Mouse (Mus musculus): ENCODE data around the gene Alyref2. TPM values are rescaled to one million over a fixed set of nuclear protein-coding genes. Genes with fewer than 3 reads are reported as not detected.

Gene Alyref2
- total RNA-seq, 2 experiments from 2014 or later, result 1.3 to 1.7 TPM

GRCm38 (mm10) chr1:171553359-171554341, 50.4 kb downstream of the Alyref2 start:
- no peak overlapping the region for H3K4me3 ChIP-seq
- no peak for DNase-seq
- intact Hi-C loops (cut with DNase I), result no loop called here
- no peak overlapping the region for H3K27ac ChIP-seq
- no peak for TF ChIP-seq CTCF (IDR thresholded peaks at IDR 0.05)

Other genes with a start within 250 kb of the Alyref2 start
- 10 to 100 TPM; 12.1 to 12.5 TPM for gene B4galt3, start 233.2 kb upstream of the Alyref2 start, total RNA-seq (2021)
- 1 to 10 TPM; 7.9 to 8.6 TPM for gene Ppox, start 222.3 kb upstream of the Alyref2 start, total RNA-seq (2021)
- gene Usp21, start 215.5 kb upstream of the Alyref2 start, total RNA-seq (2021), result 10 to 100 TPM; 15.8 to 18.7 TPM
- gene Ufc1, start 208.5 kb upstream of the Alyref2 start, total RNA-seq (2021), result 10 to 100 TPM; 84.3 to 93.2 TPM
- gene Dedd, start 174.3 kb upstream of the Alyref2 start, total RNA-seq (2021), result 10 to 100 TPM; 32.4 to 35.5 TPM
- 10 to 100 TPM; 29.4 to 30.4 TPM for gene Nit1, start 157.8 kb upstream of the Alyref2 start, total RNA-seq (2021)
- gene Pfdn2, start 157.8 kb upstream of the Alyref2 start, total RNA-seq (2021), result 100 to 1,000 TPM in 1 of 2 experiments, 10 to 100 TPM in 1; 93.2 to 101 TPM
- gene Klhdc9, start 142.7 kb upstream of the Alyref2 start, total RNA-seq (2021), result not detected
- gene Nectin4, start 133.4 kb upstream of the Alyref2 start, total RNA-seq (2021), result under 1 TPM in 1 of 2 experiments, not detected in 1; 0.06 TPM
- under 1 TPM; 0.38 to 0.73 TPM for gene Arhgap30, start 114.5 kb upstream of the Alyref2 start, total RNA-seq (2021)
- 10 to 100 TPM; 29.9 to 36.8 TPM for gene Usf1, start 92.2 kb upstream of the Alyref2 start, total RNA-seq (2021)
- under 1 TPM; 0.84 to 0.92 TPM for gene Tstd1, start 84.6 kb upstream of the Alyref2 start, total RNA-seq (2021)
- gene F11r, start 65.9 kb upstream of the Alyref2 start, total RNA-seq (2021), result 1 to 10 TPM; 4.2 to 6.0 TPM
- gene Itln1, start 31.8 kb downstream of the Alyref2 start, total RNA-seq (2021), result not detected
- gene Cd244a, start 55.7 kb downstream of the Alyref2 start, total RNA-seq (2021), result under 1 TPM; 0.10 to 0.11 TPM
- gene Ly9, start 103.9 kb downstream of the Alyref2 start, total RNA-seq (2021), result not detected
- gene Slamf7, start 149.6 kb downstream of the Alyref2 start, total RNA-seq (2021), result under 1 TPM in 1 of 2 experiments, not detected in 1; 0.18 TPM
- gene Cd48, start 178.5 kb downstream of the Alyref2 start, total RNA-seq (2021), result under 1 TPM; 0.41 to 0.89 TPM